Mouse (Mus musculus) spleen, embryonic (tissue): ENCODE measurements around the gene Bloc1s6.

ENCODE experiments used
- CTCF ChIA-PET: fragments of 350-600 bp; sonication (Branson Sonifier 250); formaldehyde crosslinking; loops from one replicate; lab custom pipeline; 2022; lab: Charles Lee

Gene Bloc1s6

GRCm38 (mm10) chr2:122764526-122764925 is 26.2 kb downstream of the Bloc1s6 start:
- CTCF ChIA-PET = no interaction called here

- CTCF ChIA-PET = no interaction called here
Measured at GRCm38 (mm10) chr2:122765071-122765793, 26.9 kb downstream of the Bloc1s6 start, which contains the start of gene Sqor. Gene Sqor, plus strand, starts transcription at chr2:122765237.

- CTCF ChIA-PET = no interaction called here
Measured at GRCm38 (mm10) chr2:122765794-122766145, 27.5 kb downstream of the Bloc1s6 start.

- CTCF ChIA-PET = no interaction called here
Measured at GRCm38 (mm10) chr2:122771002-122771401, 32.7 kb downstream of the Bloc1s6 start.

- CTCF ChIA-PET = interaction anchor here (0.7 kb wide), 1 partner anchor 14 kb away, joined by 3 read pairs; no protein-coding TSS in a partner anchor
Measured at GRCm38 (mm10) chr2:122772899-122773298, 34.6 kb downstream of the Bloc1s6 start.

- CTCF ChIA-PET = no interaction called here
Measured at GRCm38 (mm10) chr2:122775491-122775890, 37.2 kb downstream of the Bloc1s6 start.

GRCm38 (mm10) chr2:122776823-122777222 is 38.5 kb downstream of the Bloc1s6 start:
- CTCF ChIA-PET = no interaction called here

- CTCF ChIA-PET = no interaction called here
Measured at GRCm38 (mm10) chr2:122779967-122780366, 41.7 kb downstream of the Bloc1s6 start.

GRCm38 (mm10) chr2:122780447-122780846 is 42.1 kb downstream of the Bloc1s6 start:
- CTCF ChIA-PET = no interaction called here

- CTCF ChIA-PET = no interaction called here
Measured at GRCm38 (mm10) chr2:122781590-122782356, 43.5 kb downstream of the Bloc1s6 start.

- CTCF ChIA-PET = no interaction called here
Measured at GRCm38 (mm10) chr2:122783730-122784129, 45.4 kb downstream of the Bloc1s6 start.

- CTCF ChIA-PET = no interaction called here
Measured at GRCm38 (mm10) chr2:122784701-122785100, 46.4 kb downstream of the Bloc1s6 start.

- CTCF ChIA-PET = interaction anchor here (1.0 kb wide), 1 partner anchor 14 kb away, joined by 3 read pairs; no protein-coding TSS in a partner anchor
Measured at GRCm38 (mm10) chr2:122786167-122786566, 47.9 kb downstream of the Bloc1s6 start.

- CTCF ChIA-PET = no interaction called here
Measured at GRCm38 (mm10) chr2:122789311-122789710, 51.0 kb downstream of the Bloc1s6 start.

- CTCF ChIA-PET = no interaction called here
Measured at GRCm38 (mm10) chr2:122789730-122790129, 51.4 kb downstream of the Bloc1s6 start.
